Comparison of ENCODE assay signal across 25 mouse cellular contexts in the genomic region with DNA sequence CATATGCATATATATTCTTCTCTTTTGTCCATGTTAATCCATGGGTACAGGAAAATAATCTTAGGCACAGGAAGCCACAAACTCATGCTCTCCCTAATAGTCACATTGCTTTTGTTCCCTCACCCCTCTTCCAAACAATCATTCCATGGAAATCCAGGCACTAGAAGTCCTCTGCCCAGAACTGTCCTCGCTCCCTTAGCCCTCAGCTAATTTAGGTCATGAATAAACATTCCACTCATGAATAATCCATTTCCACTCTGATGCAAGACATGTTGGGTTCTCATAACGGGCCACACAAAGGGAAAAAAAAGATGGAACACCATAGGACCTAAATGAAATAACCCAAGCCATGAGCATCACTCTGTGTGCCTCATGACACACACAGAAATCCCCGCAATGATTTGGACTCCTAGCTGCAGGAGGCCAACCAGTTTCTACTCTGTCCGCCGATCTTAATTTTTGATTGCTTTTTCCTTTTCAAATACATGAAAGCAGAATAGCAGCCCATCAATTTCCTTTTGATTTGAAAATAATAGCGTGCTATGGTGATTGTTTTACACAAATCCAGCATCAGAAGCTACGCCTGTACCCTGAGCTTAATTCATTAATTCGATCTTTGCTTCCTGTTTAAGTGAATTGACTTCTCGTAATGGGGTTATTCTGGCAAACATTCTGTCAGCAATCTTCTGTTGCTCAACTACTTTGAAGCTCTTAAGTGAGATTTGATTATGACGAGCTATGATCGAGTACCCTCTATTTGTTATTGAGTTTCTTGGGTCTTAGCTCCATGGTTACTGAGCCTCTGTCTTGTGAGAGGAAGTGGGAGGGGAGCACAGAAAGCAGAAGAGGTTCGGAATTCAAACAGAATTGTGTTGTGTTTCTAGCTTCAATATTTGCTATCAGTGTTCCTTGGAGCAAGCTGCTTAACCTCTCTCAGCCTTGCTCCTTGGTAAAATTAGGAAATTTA.
DNase-seq lines count a peak whose midpoint lies in the region; ATAC-seq and TF ChIP-seq lines count a peak whose summit lies in the region.
"Had no signal": no experiment of that assay in that cellular context is flagged by ENCODE, and none has a peak within 500 bp of the region (broad histone marks: within the 10 kb centered on the region; RNA-seq: fewer than 3 reads in every experiment).

No protein-coding gene starts in this region.

- H3K27me3 ChIP-seq in forebrain, embryonic 14.5 days (replicated peaks; ENCODE audit: control insufficient read depth, insufficient read depth, low read length) = no peaks in the 10 kb centered on the region
- H3K27me3 ChIP-seq in forebrain, embryonic 12.5 days = no peaks in the 10 kb centered on the region
- no peaks in the 10 kb centered on the region for H3K27me3 ChIP-seq in lung, embryonic 15.5 days
- no peaks in the 10 kb centered on the region for H3K27me3 ChIP-seq in midbrain, embryonic 14.5 days (ENCODE audit: control insufficient read depth, insufficient read depth, low read length)
- no peaks in the 10 kb centered on the region for H3K27me3 ChIP-seq in midbrain, embryonic 16.5 days (ENCODE audit: control insufficient read depth, insufficient read depth, low read depth, low read length)
- H3K27me3 ChIP-seq: embryonic facial prominence, embryonic 12.5 days; hindbrain, embryonic 15.5 days; kidney, embryonic 15.5 days; limb, embryonic 12.5 days had no signal

- H3K27ac ChIP-seq in forebrain, embryonic 14.5 days (ENCODE audit: low read depth, low read length) = no peak overlapping the region
- no peak overlapping the region for H3K27ac ChIP-seq in forebrain, embryonic 12.5 days
- no peak overlapping the region for H3K27ac ChIP-seq in lung, embryonic 15.5 days
- H3K27ac ChIP-seq in midbrain, embryonic 14.5 days (replicated peaks; ENCODE audit: low read depth, low read length) = no peak overlapping the region; the same call in 1 of the 2 replicates
- no peak overlapping the region for H3K27ac ChIP-seq in midbrain, embryonic 16.5 days (ENCODE audit: low read length)
- H3K27ac ChIP-seq: embryonic facial prominence, embryonic 12.5 days; hindbrain, embryonic 15.5 days; kidney, embryonic 15.5 days; left cerebral cortex, adult 2 months; limb, embryonic 12.5 days had no signal

- no peak for TF ChIP-seq POLR2A in lung, adult 2 months (IDR thresholded peaks at IDR 0.05; ENCODE audit: borderline replicate concordance, extremely low read depth, low read depth, low read length)

- DNase-seq in forebrain, embryonic 14.5 days (ENCODE audit: low spot score) = no peak
- DNase-seq in lung, adult 2 months = no peak
- peak; percentile 34 for DNase-seq in midbrain, embryonic 14.5 days
- no peak for DNase-seq in liver
- DNase-seq: adrenal gland, adult 8-10 months; cerebellum, adult 9-10 months; embryo, embryonic 11 days; gastrocnemius, postnatal 25 days; heart, adult 11 months; heart, postnatal 36 days; kidney, adult 18-20 months; kidney, postnatal 25 days; right cerebral cortex, postnatal 14 days; thymus, postnatal 4 days had no signal

- H3K4me2 ChIP-seq in forebrain, embryonic 14.5 days (ENCODE audit: low read length) = no peak overlapping the region
- H3K4me2 ChIP-seq in forebrain, embryonic 12.5 days = no peak overlapping the region
- no peak overlapping the region for H3K4me2 ChIP-seq in lung, embryonic 15.5 days
- H3K4me2 ChIP-seq in midbrain, embryonic 14.5 days (ENCODE audit: low read length) = no peak overlapping the region
- H3K4me2 ChIP-seq in midbrain, embryonic 16.5 days (ENCODE audit: low read length) = no peak overlapping the region
- H3K4me2 ChIP-seq: embryonic facial prominence, embryonic 12.5 days; heart, embryonic 11.5 days; hindbrain, embryonic 15.5 days; kidney, embryonic 15.5 days; limb, embryonic 12.5 days; liver, embryonic 11.5 days had no signal

- H3K36me3 ChIP-seq in forebrain, embryonic 14.5 days (ENCODE audit: control insufficient read depth, insufficient read depth, low read length) = no peaks in the 10 kb centered on the region
- no peaks in the 10 kb centered on the region for H3K36me3 ChIP-seq in forebrain, embryonic 12.5 days (replicated peaks)
- no peaks in the 10 kb centered on the region for H3K36me3 ChIP-seq in lung, embryonic 15.5 days
- H3K36me3 ChIP-seq in midbrain, embryonic 14.5 days (ENCODE audit: control insufficient read depth, insufficient read depth, low read length) = no peaks in the 10 kb centered on the region
- H3K36me3 ChIP-seq in midbrain, embryonic 16.5 days (ENCODE audit: control insufficient read depth, insufficient read depth, low read length) = no peaks in the 10 kb centered on the region
- H3K36me3 ChIP-seq: embryonic facial prominence, embryonic 12.5 days; G1E; hindbrain, embryonic 15.5 days; kidney, embryonic 15.5 days; limb, embryonic 12.5 days had no signal

- no peak overlapping the region for H3K4me3 ChIP-seq in forebrain, embryonic 14.5 days (ENCODE audit: low read depth, low read length)
- no peak overlapping the region for H3K4me3 ChIP-seq in forebrain, embryonic 12.5 days (replicated peaks)
- no peak overlapping the region for H3K4me3 ChIP-seq in lung, embryonic 15.5 days
- H3K4me3 ChIP-seq in lung, adult 2 months (replicated peaks; ENCODE audit: extremely low read depth, low read depth, low read length) = no peak overlapping the region
- no peak overlapping the region for H3K4me3 ChIP-seq in midbrain, embryonic 14.5 days (replicated peaks; ENCODE audit: low read depth, low read length)
- H3K4me3 ChIP-seq in midbrain, embryonic 16.5 days (ENCODE audit: low read depth, low read length) = no peak overlapping the region
- H3K4me3 ChIP-seq: embryonic facial prominence, embryonic 12.5 days; hindbrain, embryonic 15.5 days; kidney, embryonic 15.5 days; left cerebral cortex, adult 2 months; limb, embryonic 12.5 days had no signal

- no peak for TF ChIP-seq CTCF in lung, adult 2 months (IDR thresholded peaks at IDR 0.05; ENCODE audit: insufficient read depth, low read length)

- WGBS in forebrain, embryonic 14.5 days = 61% methylated on average over 12 of the region's 12 CpGs
- 70% methylated on average over 12 of the region's 12 CpGs for WGBS in forebrain, embryonic 12.5 days
- 33% methylated on average over 12 of the region's 12 CpGs for WGBS in lung, embryonic 15.5 days
- WGBS in lung, adult 2 months = 40% methylated on average over 12 of the region's 12 CpGs
- 69% methylated on average over 12 of the region's 12 CpGs for WGBS in midbrain, embryonic 14.5 days
- 60% methylated on average over 12 of the region's 12 CpGs for WGBS in midbrain, embryonic 16.5 days

- no peaks in the 10 kb centered on the region for H3K9me3 ChIP-seq in forebrain, embryonic 14.5 days (replicated peaks; ENCODE audit: control insufficient read depth, low read length)
- no peaks in the 10 kb centered on the region for H3K9me3 ChIP-seq in forebrain, embryonic 12.5 days
- no peaks in the 10 kb centered on the region for H3K9me3 ChIP-seq in lung, embryonic 15.5 days
- no peaks in the 10 kb centered on the region for H3K9me3 ChIP-seq in midbrain, embryonic 14.5 days (ENCODE audit: control insufficient read depth, low read length)
- H3K9me3 ChIP-seq in midbrain, embryonic 16.5 days (replicated peaks; ENCODE audit: control insufficient read depth, low read length, poor library complexity, severe bottlenecking) = no peaks in the 10 kb centered on the region
- H3K9me3 ChIP-seq: embryonic facial prominence, embryonic 12.5 days; hindbrain, embryonic 15.5 days; kidney, embryonic 15.5 days; limb, embryonic 12.5 days had no signal

- ATAC-seq in forebrain, embryonic 14.5 days = 0 out of 2 replicates have a peak, but pooled peaks have one; percentile 26
- ATAC-seq in forebrain, embryonic 12.5 days (ENCODE audit: low FRiP score) = no peak
- ATAC-seq in lung, embryonic 15.5 days (ENCODE audit: borderline replicate concordance, extremely low read depth, low FRiP score, low TSS enrichment) = peak; percentile 73
- ATAC-seq in midbrain, embryonic 14.5 days (ENCODE audit: low FRiP score, low TSS enrichment) = no peak
- no peak for ATAC-seq in midbrain, embryonic 16.5 days

- no peaks in the 10 kb centered on the region for H3K4me1 ChIP-seq in forebrain, embryonic 14.5 days (ENCODE audit: control insufficient read depth, insufficient read depth, low read length)
- H3K4me1 ChIP-seq in forebrain, embryonic 12.5 days = no peaks in the 10 kb centered on the region; the same call in 1 of the 2 replicates
- H3K4me1 ChIP-seq in lung, embryonic 15.5 days = peaks cover 6% of the 10 kb centered on the region
- no peaks in the 10 kb centered on the region; the same call in 1 of the 2 replicates for H3K4me1 ChIP-seq in lung, adult 2 months (ENCODE audit: control insufficient read depth, insufficient read depth, low read length)
- peaks cover 5% of the 10 kb centered on the region; the same call in 1 of the 2 replicates for H3K4me1 ChIP-seq in midbrain, embryonic 14.5 days (ENCODE audit: control insufficient read depth, insufficient read depth, low read length)
- H3K4me1 ChIP-seq in midbrain, embryonic 16.5 days (ENCODE audit: control insufficient read depth, insufficient read depth, low read length) = 0 out of 2 replicates have a peak, but pooled peaks cover 2% of the 10 kb centered on the region
- H3K4me1 ChIP-seq: embryonic facial prominence, embryonic 12.5 days; kidney, embryonic 15.5 days had no signal

- H3K9ac ChIP-seq in forebrain, embryonic 14.5 days (ENCODE audit: low read length) = no peak overlapping the region
- H3K9ac ChIP-seq in forebrain, embryonic 12.5 days = no peak overlapping the region
- no peak overlapping the region for H3K9ac ChIP-seq in lung, embryonic 15.5 days
- H3K9ac ChIP-seq in midbrain, embryonic 14.5 days (replicated peaks; ENCODE audit: low read length) = no peak overlapping the region
- no peak overlapping the region for H3K9ac ChIP-seq in midbrain, embryonic 16.5 days (ENCODE audit: low read depth, low read length)
- H3K9ac ChIP-seq: embryonic facial prominence, embryonic 12.5 days; hindbrain, embryonic 15.5 days; kidney, embryonic 15.5 days; limb, embryonic 12.5 days had no signal

Comparison
In these comparisons a context has a peak if more than half of its experiments do, and no peak if none do; other contexts are left out.
1. ATAC-seq: peak in forebrain, embryonic 14.5 days (single experiment) and lung, embryonic 15.5 days (single experiment); none in forebrain, embryonic 12.5 days (single experiment), midbrain, embryonic 14.5 days (single experiment) and midbrain, embryonic 16.5 days (single experiment).